Mouse (Mus musculus) 416B (cell line): ENCODE measurements at regions not wholly inside any gene's neighbourhood (a gene's known extent, or its start where the extent isn't known, plus 50 kb on each side); places are given as distances from the start of the nearest gene placed in this dataset.

Experiments
- DNase-seq: peaks from one replicate; pipeline ENCODE4 v3.0.0; 2011; ENCODE audit warnings: low read depth

DNA sequence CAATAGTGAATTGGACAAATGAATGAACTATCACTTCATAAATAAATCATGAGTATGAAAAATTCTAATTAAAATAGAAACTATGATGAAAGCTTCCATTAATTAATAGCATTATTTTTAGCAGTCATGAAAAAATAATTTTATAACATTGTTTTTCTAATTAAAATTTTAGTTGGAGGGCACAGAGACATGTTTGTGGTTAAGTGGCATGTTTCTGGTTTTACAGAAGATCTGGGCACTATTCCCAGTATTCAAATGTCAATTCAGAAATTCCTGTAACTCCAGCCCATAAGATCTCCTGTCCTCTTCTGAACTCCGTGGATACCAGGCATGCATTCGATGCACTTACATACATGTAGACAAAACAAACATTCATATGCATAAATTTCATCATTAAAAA is 650.6 kb upstream of the Lrfn5 start:
- no peak for DNase-seq

DNA sequence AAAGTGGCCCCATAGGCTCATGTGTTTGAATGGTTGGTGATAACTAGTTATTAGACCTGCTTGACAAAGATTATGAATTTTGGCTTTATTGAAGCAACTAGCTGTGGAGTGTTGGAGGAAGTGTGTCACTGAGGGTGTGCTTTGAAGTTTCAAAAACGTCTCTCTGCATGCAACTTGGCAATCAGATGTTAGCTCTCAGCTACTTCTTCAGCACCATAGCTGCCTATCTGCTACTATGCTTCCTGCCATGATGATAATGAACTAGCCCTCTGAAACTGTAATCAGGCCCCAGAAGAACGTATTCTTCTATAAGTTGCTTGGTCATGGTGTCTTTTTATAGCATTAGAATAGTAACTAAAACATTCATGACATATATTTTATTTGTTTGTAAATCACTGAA is 630.5 kb upstream of the Lrfn5 start:
- DNase-seq: no peak

DNA sequence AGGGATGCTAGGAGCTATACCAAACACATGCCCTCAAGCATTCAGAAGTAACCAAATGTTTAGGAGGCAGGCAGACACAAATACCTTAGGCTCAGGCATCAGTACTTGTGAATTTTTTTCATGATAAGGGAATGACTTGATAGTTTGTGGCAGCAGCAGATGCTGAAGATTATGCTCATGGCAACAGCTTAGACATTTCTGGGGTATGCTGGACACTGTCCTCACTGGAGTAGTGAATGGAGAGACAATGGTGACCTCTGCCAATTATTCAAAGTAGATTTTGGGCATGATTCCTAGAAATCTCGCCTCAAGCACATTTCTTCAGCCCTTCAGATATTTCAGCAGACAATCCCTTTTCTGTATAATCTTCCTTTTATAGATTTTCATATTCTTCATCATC is 628.4 kb upstream of the Lrfn5 start:
- no peak for DNase-seq

- no peak for DNase-seq
Measured at GRCm38 (mm10) chr12:60932029-60932428, 590.9 kb upstream of the Lrfn5 start.

GRCm38 (mm10) chr12:60967424-60967823 is 555.5 kb upstream of the Lrfn5 start:
- DNase-seq: peak; percentile 0

DNA sequence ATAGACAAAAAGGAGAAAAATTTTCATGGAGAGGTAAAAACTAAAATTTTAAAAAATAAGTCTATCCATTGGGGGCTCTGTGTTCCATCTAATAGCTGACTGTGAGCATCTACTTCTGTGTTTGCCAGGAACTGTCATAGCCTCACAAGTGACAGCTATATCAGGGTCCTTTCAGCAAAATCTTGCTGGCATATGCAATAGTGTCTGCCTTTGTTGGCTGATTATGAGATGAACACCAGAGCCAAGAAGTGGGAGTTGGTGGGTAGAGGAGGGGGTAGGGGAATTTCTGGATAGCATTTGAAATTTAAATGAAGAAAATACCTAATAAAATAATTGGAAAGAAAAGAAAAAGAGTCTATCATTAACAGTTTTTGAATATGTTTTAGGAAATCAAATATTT is 544.5 kb upstream of the Lrfn5 start:
- DNase-seq: no peak
